Mouse (Mus musculus): ENCODE results near the gene Lrrtm4. TPM values are rescaled to one million over a fixed set of nuclear protein-coding genes. Genes with fewer than 3 reads are reported as not detected.

Lrrtm4 gene
- total RNA-seq, 1 experiment from 2014 or later = not detected

- no peak for ATAC-seq (ENCODE audit: extremely low read depth, insufficient number of reproducible peaks, low FRiP score, poor library complexity, severe bottlenecking)
Observed at GRCm38 (mm10) chr6:80286968-80287367, 268.3 kb downstream of the Lrrtm4 start.

GRCm38 (mm10) chr6:80301871-80302270 is 283.2 kb downstream of the Lrrtm4 start:
- no peak for ATAC-seq (ENCODE audit: extremely low read depth, insufficient number of reproducible peaks, low FRiP score, poor library complexity, severe bottlenecking)

- ATAC-seq (ENCODE audit: extremely low read depth, insufficient number of reproducible peaks, low FRiP score, poor library complexity, severe bottlenecking) = no peak
Observed at GRCm38 (mm10) chr6:80303568-80303967, 284.9 kb downstream of the Lrrtm4 start.

- no peak for ATAC-seq (ENCODE audit: extremely low read depth, insufficient number of reproducible peaks, low FRiP score, poor library complexity, severe bottlenecking)
Observed at GRCm38 (mm10) chr6:80328391-80328790, 309.7 kb downstream of the Lrrtm4 start.

- ATAC-seq (ENCODE audit: extremely low read depth, insufficient number of reproducible peaks, low FRiP score, poor library complexity, severe bottlenecking) = no peak
Observed at GRCm38 (mm10) chr6:80331751-80332150, 313.1 kb downstream of the Lrrtm4 start.

- ATAC-seq (ENCODE audit: extremely low read depth, insufficient number of reproducible peaks, low FRiP score, poor library complexity, severe bottlenecking) = no peak
Observed at GRCm38 (mm10) chr6:80352307-80352706, 333.6 kb downstream of the Lrrtm4 start.

GRCm38 (mm10) chr6:80357092-80357491 is 338.4 kb downstream of the Lrrtm4 start:
- ATAC-seq (ENCODE audit: extremely low read depth, insufficient number of reproducible peaks, low FRiP score, poor library complexity, severe bottlenecking) = no peak

GRCm38 (mm10) chr6:80363593-80363992 is 344.9 kb downstream of the Lrrtm4 start:
- no peak for ATAC-seq (ENCODE audit: extremely low read depth, insufficient number of reproducible peaks, low FRiP score, poor library complexity, severe bottlenecking)

- no peak for ATAC-seq (ENCODE audit: extremely low read depth, insufficient number of reproducible peaks, low FRiP score, poor library complexity, severe bottlenecking)
Observed at GRCm38 (mm10) chr6:80366532-80366931, 347.9 kb downstream of the Lrrtm4 start.

- ATAC-seq (ENCODE audit: extremely low read depth, insufficient number of reproducible peaks, low FRiP score, poor library complexity, severe bottlenecking) = no peak
Observed at GRCm38 (mm10) chr6:80389571-80389970, 370.9 kb downstream of the Lrrtm4 start.

GRCm38 (mm10) chr6:80406757-80407156 is 388.1 kb downstream of the Lrrtm4 start:
- ATAC-seq (ENCODE audit: extremely low read depth, insufficient number of reproducible peaks, low FRiP score, poor library complexity, severe bottlenecking) = no peak

GRCm38 (mm10) chr6:80440135-80440534 is 421.5 kb downstream of the Lrrtm4 start:
- ATAC-seq (ENCODE audit: extremely low read depth, insufficient number of reproducible peaks, low FRiP score, poor library complexity, severe bottlenecking) = no peak

- no peak for ATAC-seq (ENCODE audit: extremely low read depth, insufficient number of reproducible peaks, low FRiP score, poor library complexity, severe bottlenecking)
Observed at GRCm38 (mm10) chr6:80470546-80470945, 451.9 kb downstream of the Lrrtm4 start.

- ATAC-seq (ENCODE audit: extremely low read depth, insufficient number of reproducible peaks, low FRiP score, poor library complexity, severe bottlenecking) = no peak
Observed at GRCm38 (mm10) chr6:80476153-80476552, 457.5 kb downstream of the Lrrtm4 start.

- no peak for ATAC-seq (ENCODE audit: extremely low read depth, insufficient number of reproducible peaks, low FRiP score, poor library complexity, severe bottlenecking)
Observed at GRCm38 (mm10) chr6:80545017-80545416, 526.3 kb downstream of the Lrrtm4 start.

- ATAC-seq (ENCODE audit: extremely low read depth, insufficient number of reproducible peaks, low FRiP score, poor library complexity, severe bottlenecking) = no peak
Observed at GRCm38 (mm10) chr6:80549907-80550306, 531.2 kb downstream of the Lrrtm4 start.

GRCm38 (mm10) chr6:80553398-80553797 is 534.7 kb downstream of the Lrrtm4 start:
- ATAC-seq (ENCODE audit: extremely low read depth, insufficient number of reproducible peaks, low FRiP score, poor library complexity, severe bottlenecking) = no peak

- no peak for ATAC-seq (ENCODE audit: extremely low read depth, insufficient number of reproducible peaks, low FRiP score, poor library complexity, severe bottlenecking)
Observed at GRCm38 (mm10) chr6:80554991-80555390, 536.3 kb downstream of the Lrrtm4 start.

- no peak for ATAC-seq (ENCODE audit: extremely low read depth, insufficient number of reproducible peaks, low FRiP score, poor library complexity, severe bottlenecking)
Observed at GRCm38 (mm10) chr6:80577227-80577626, 558.5 kb downstream of the Lrrtm4 start.

GRCm38 (mm10) chr6:80582225-80582624 is 563.5 kb downstream of the Lrrtm4 start:
- ATAC-seq (ENCODE audit: extremely low read depth, insufficient number of reproducible peaks, low FRiP score, poor library complexity, severe bottlenecking) = no peak

GRCm38 (mm10) chr6:80589776-80590175 is 571.1 kb downstream of the Lrrtm4 start:
- no peak for ATAC-seq (ENCODE audit: extremely low read depth, insufficient number of reproducible peaks, low FRiP score, poor library complexity, severe bottlenecking)

- no peak for ATAC-seq (ENCODE audit: extremely low read depth, insufficient number of reproducible peaks, low FRiP score, poor library complexity, severe bottlenecking)
Observed at GRCm38 (mm10) chr6:80619508-80619907, 600.8 kb downstream of the Lrrtm4 start.

Measured in neutrophil, adult 5-6 weeks (primary cell).